Comparison of ENCODE assay signal across 8 mouse cellular contexts in genomic region chr8:121897205-121897604, GRCm38 (mm10). TPM values are rescaled to one million over a fixed set of nuclear protein-coding genes. Genes with fewer than 3 reads are reported as not detected.
DNase-seq lines count a peak whose midpoint lies in the region; ATAC-seq and TF ChIP-seq lines count a peak whose summit lies in the region.
"Had no signal": no experiment of that assay in that cellular context is flagged by ENCODE, and none has a peak within 500 bp of the region (broad histone marks: within the 10 kb centered on the region; RNA-seq: fewer than 3 reads in every experiment).

No protein-coding gene starts in this region.

- H3K4me3 ChIP-seq in lung, embryonic 15.5 days: no peak overlapping the region
- no peak overlapping the region for H3K4me3 ChIP-seq in embryonic fibroblast, embryonic 13.5 days (ENCODE audit: insufficient read depth, low read length)
- H3K4me3 ChIP-seq in hindbrain, embryonic 15.5 days: no peak overlapping the region
- H3K4me3 ChIP-seq in neural tube, embryonic 15.5 days (replicated peaks): no peak overlapping the region

- TF ChIP-seq POLR2A in embryonic fibroblast, embryonic 13.5 days (IDR thresholded peaks at IDR 0.05; ENCODE audit: low read depth, low read length): 0 out of 2 replicates have a peak, but pooled peaks have one; percentile 16

- 58% methylated on average over 9 of the region's 9 CpGs for WGBS in lung, embryonic 15.5 days
- WGBS in hindbrain, embryonic 15.5 days: 85% methylated on average over 9 of the region's 9 CpGs
- 82% methylated on average over 9 of the region's 9 CpGs for WGBS in neural tube, embryonic 15.5 days

- no peaks in the 10 kb centered on the region for H3K9me3 ChIP-seq in lung, embryonic 15.5 days
- H3K9me3 ChIP-seq in hindbrain, embryonic 15.5 days: no peaks in the 10 kb centered on the region
- H3K9me3 ChIP-seq in neural tube, embryonic 15.5 days (replicated peaks): no peaks in the 10 kb centered on the region

- DNase-seq in lung, postnatal 10 days: no peak
- DNase-seq in embryo, embryonic 10.5 days (ENCODE audit: low spot score): no peak
- DNase-seq in cerebellum, adult 18-20 months: no peak
- DNase-seq: gastrocnemius, postnatal 36 days had no signal

- H3K36me3 ChIP-seq in lung, embryonic 15.5 days: no peaks in the 10 kb centered on the region; the same call in 1 of the 2 replicates
- H3K36me3 ChIP-seq in hindbrain, embryonic 15.5 days: no peaks in the 10 kb centered on the region; the same call in 1 of the 2 replicates
- peaks cover 3% of the 10 kb centered on the region; the same call in 1 of the 2 replicates for H3K36me3 ChIP-seq in neural tube, embryonic 15.5 days

- H3K27ac ChIP-seq in lung, embryonic 15.5 days: peak overlapping the region; percentile 89
- H3K27ac ChIP-seq in embryonic fibroblast, embryonic 13.5 days (ENCODE audit: insufficient read depth, low read length): peak overlapping the region; percentile 92
- peak overlapping the region; percentile 61; the same call in 1 of the 2 replicates for H3K27ac ChIP-seq in hindbrain, embryonic 15.5 days (replicated peaks)
- no peak overlapping the region for H3K27ac ChIP-seq in neural tube, embryonic 15.5 days (replicated peaks)

- no peak overlapping the region for H3K9ac ChIP-seq in lung, embryonic 15.5 days
- H3K9ac ChIP-seq in hindbrain, embryonic 15.5 days: no peak overlapping the region
- 0 out of 2 replicates have a peak overlapping the region, but pooled peaks have one; percentile 2 for H3K9ac ChIP-seq in neural tube, embryonic 15.5 days (replicated peaks)

- no peak overlapping the region for H3K4me2 ChIP-seq in lung, embryonic 15.5 days
- H3K4me2 ChIP-seq in hindbrain, embryonic 15.5 days: peak overlapping the region; percentile 18
- H3K4me2 ChIP-seq in neural tube, embryonic 15.5 days: peak overlapping the region; percentile 9; the same call in 1 of the 2 replicates

- no peaks in the 10 kb centered on the region for H3K27me3 ChIP-seq in lung, embryonic 15.5 days
- no peaks in the 10 kb centered on the region for H3K27me3 ChIP-seq in hindbrain, embryonic 15.5 days
- H3K27me3 ChIP-seq in neural tube, embryonic 15.5 days (replicated peaks): no peaks in the 10 kb centered on the region

- no peak for TF ChIP-seq CTCF in embryonic fibroblast, embryonic 13.5 days (IDR thresholded peaks at IDR 0.05; ENCODE audit: borderline replicate concordance, insufficient read depth, low read length)

- no peak for ATAC-seq in lung, embryonic 15.5 days (ENCODE audit: borderline replicate concordance, extremely low read depth, low FRiP score, low TSS enrichment)
- no peak for ATAC-seq in hindbrain, embryonic 15.5 days (ENCODE audit: low FRiP score, low read depth)
- ATAC-seq in neural tube, embryonic 15.5 days (ENCODE audit: low FRiP score): no peak

- H3K4me1 ChIP-seq in lung, embryonic 15.5 days: peaks cover 39% of the 10 kb centered on the region
- peaks cover 29% of the 10 kb centered on the region for H3K4me1 ChIP-seq in embryonic fibroblast, embryonic 13.5 days (ENCODE audit: control insufficient read depth, insufficient read depth, low read length)
- H3K4me1 ChIP-seq in hindbrain, embryonic 15.5 days (replicated peaks): peaks cover 45% of the 10 kb centered on the region
- peaks cover 38% of the 10 kb centered on the region for H3K4me1 ChIP-seq in neural tube, embryonic 15.5 days

RNA-seq across cellular contexts. Expression of gene Slc7a5, which starts 10.3 kb away (rescaled TPM):
- polyA plus RNA-seq in lung, embryonic 15.5 days (2015; fragmentation: Nextera tagmentation; extraction: Ambion mirVana): 14.8 and 15.5 TPM in 2 replicates
- polyA plus RNA-seq in embryonic fibroblast, embryonic 13.5 days (2011; ENCODE audit: insufficient read length, low read depth, missing spikeins): 125 and 185 TPM in 2 replicates
- 52.9 and 59.2 TPM in 2 replicates for polyA plus RNA-seq in hindbrain, embryonic 15.5 days (2015; fragmentation: Nextera tagmentation; extraction: Ambion mirVana)
- polyA plus RNA-seq in neural tube, embryonic 15.5 days (2015; fragmentation: Nextera tagmentation; extraction: Ambion mirVana): 39.6 and 41.1 TPM in 2 replicates

RNA-seq across cellular contexts. Expression of gene Car5a, which starts 47.5 kb away (rescaled TPM):
- not detected in 2 replicates for polyA plus RNA-seq in lung, embryonic 15.5 days (2015; fragmentation: Nextera tagmentation; extraction: Ambion mirVana)
- 0.53 and 3.5 TPM in 2 replicates for polyA plus RNA-seq in embryonic fibroblast, embryonic 13.5 days (2011; ENCODE audit: insufficient read length, low read depth, missing spikeins)
- polyA plus RNA-seq in hindbrain, embryonic 15.5 days (2015; fragmentation: Nextera tagmentation; extraction: Ambion mirVana): 0.36 and 0.63 TPM in 2 replicates
- 0.46 and 0.50 TPM in 2 replicates for polyA plus RNA-seq in neural tube, embryonic 15.5 days (2015; fragmentation: Nextera tagmentation; extraction: Ambion mirVana)

RNA-seq across cellular contexts. Expression of gene Banp, which starts 52.3 kb away (rescaled TPM):
- 40.2 and 50.4 TPM in 2 replicates for polyA plus RNA-seq in lung, embryonic 15.5 days (2015; fragmentation: Nextera tagmentation; extraction: Ambion mirVana)
- polyA plus RNA-seq in embryonic fibroblast, embryonic 13.5 days (2011; ENCODE audit: insufficient read length, low read depth, missing spikeins): 32.1 and 38.9 TPM in 2 replicates
- 53.9 and 59.1 TPM in 2 replicates for polyA plus RNA-seq in hindbrain, embryonic 15.5 days (2015; fragmentation: Nextera tagmentation; extraction: Ambion mirVana)
- 51.1 and 52.8 TPM in 2 replicates for polyA plus RNA-seq in neural tube, embryonic 15.5 days (2015; fragmentation: Nextera tagmentation; extraction: Ambion mirVana)
